Mouse (Mus musculus): ENCODE measurements around the gene Cdh3.

DNA sequence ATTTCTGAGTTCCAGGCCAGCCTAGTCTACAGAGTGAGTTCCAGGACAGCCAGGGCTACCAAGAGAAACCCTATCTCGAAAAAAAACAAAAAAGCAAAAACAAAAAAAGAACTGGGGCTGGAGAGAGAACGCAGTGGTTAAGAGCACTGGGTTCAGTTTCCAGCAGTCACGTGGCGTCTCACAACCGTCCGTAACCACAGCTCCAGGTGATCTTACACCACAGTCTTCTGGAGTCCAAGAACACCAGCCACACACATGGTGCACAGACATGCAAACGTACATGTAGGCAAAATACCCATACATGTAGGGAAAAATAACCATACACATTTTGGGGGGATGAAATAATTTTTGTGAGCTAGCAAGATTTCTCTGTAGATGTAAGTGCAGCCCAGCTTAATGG is 36.1 kb downstream of the Cdh3 start:
- TF ChIP-seq POLR2A (IDR thresholded peaks at IDR 0.05; ENCODE audit: borderline replicate concordance, extremely low read depth, insufficient read depth, insufficient read length, poor library complexity, severe bottlenecking) (no peak), CTCF (IDR thresholded peaks at IDR 0.05; ENCODE audit: borderline replicate concordance, extremely low read depth, insufficient read depth, insufficient read length) (no peak)
